Mouse (Mus musculus) 3T3-L1 (cell line): ENCODE measurements around the gene Sept6.
A peak's percentile ranks its signal among the peaks of the same experiment; 100 is the strongest.

Source experiments
- DNase-seq: peaks from one replicate; pipeline ENCODE4 v3.0.0-alpha.2; 2015; ENCODE audit warnings: low read depth, low spot score

The Sept6 gene

GRCm38 (mm10) chrX:36971156-36971555, 20.4 kb downstream of the Sept6 start:
- no peak for DNase-seq

GRCm38 (mm10) chrX:36969501-36969900, 22.1 kb downstream of the Sept6 start:
- no peak for DNase-seq

GRCm38 (mm10) chrX:36956674-36957073, 34.9 kb downstream of the Sept6 start:
- no peak for DNase-seq

GRCm38 (mm10) chrX:36941106-36941505, 50.5 kb downstream of the Sept6 start:
- DNase-seq, result peak; percentile 56

GRCm38 (mm10) chrX:36939806-36940413, 51.7 kb downstream of the Sept6 start:
- DNase-seq, result peak; percentile 88

- no peak for DNase-seq
Observed at GRCm38 (mm10) chrX:36935326-36935966, 56.1 kb downstream of the Sept6 start.

- peak; percentile 30 for DNase-seq
Observed at GRCm38 (mm10) chrX:36930574-36930973, 61.0 kb downstream of the Sept6 start.

- no peak for DNase-seq
Observed at GRCm38 (mm10) chrX:36929694-36930093, 61.9 kb downstream of the Sept6 start.

- DNase-seq, result no peak
Observed at GRCm38 (mm10) chrX:36928791-36929190, 62.8 kb downstream of the Sept6 start.

GRCm38 (mm10) chrX:36921346-36921745, 70.2 kb downstream of the Sept6 start:
- no peak for DNase-seq

- peak; percentile 20 for DNase-seq
Observed at GRCm38 (mm10) chrX:36917749-36918148, 73.8 kb downstream of the Sept6 start.

GRCm38 (mm10) chrX:36911343-36911742, 80.3 kb downstream of the Sept6 start:
- DNase-seq, result peak; percentile 46

- peak; percentile 21 for DNase-seq
Observed at GRCm38 (mm10) chrX:36906539-36906938, 85.1 kb downstream of the Sept6 start.

GRCm38 (mm10) chrX:36903115-36903768, 88.4 kb downstream of the Sept6 start:
- peak; percentile 90 for DNase-seq

- DNase-seq, result peak; percentile 24
Observed at GRCm38 (mm10) chrX:36902321-36903114, 89.1 kb downstream of the Sept6 start, which contains the start of gene Nkrf. Nkrf (minus strand) TSS chrX:36902899.

GRCm38 (mm10) chrX:36901655-36902054, 89.9 kb downstream of the Sept6 start:
- no peak for DNase-seq

- DNase-seq, result peak; percentile 60
Observed at GRCm38 (mm10) chrX:36898931-36899330, 92.7 kb downstream of the Sept6 start.

GRCm38 (mm10) chrX:36884719-36885118, 106.9 kb downstream of the Sept6 start:
- DNase-seq, result peak; percentile 38

- DNase-seq, result peak; percentile 11
Observed at GRCm38 (mm10) chrX:36874704-36875128, 116.9 kb downstream of the Sept6 start.

- DNase-seq, result peak; percentile 78
Observed at GRCm38 (mm10) chrX:36874178-36874696, 117.4 kb downstream of the Sept6 start.

- no peak for DNase-seq
Observed at GRCm38 (mm10) chrX:36873765-36874164, 117.8 kb downstream of the Sept6 start, which contains the start of the genes Ube2a and C330007P06Rik. Ube2a (plus strand) TSS chrX:36873900. C330007P06Rik (minus strand) TSS chrX:36874111.
